Mouse (Mus musculus) layer of hippocampus, adult 11-12 months (tissue): ENCODE results near the gene Clta.
"Not testable (repeated sequence)": the region's sequence is repeated elsewhere in the genome, so short reads cannot be mapped to it uniquely, and the experiment has no call there.

Source experiments
- DNase-seq: peaks from one replicate; pipeline ENCODE4 v3.0.0; 2022; ENCODE audit warnings: low spot score

Gene Clta

GRCm38 (mm10) chr4:44025570-44025969, 21.3 kb downstream of the Clta start:
- no peak for DNase-seq

- DNase-seq, result peak; percentile 75
Measured at GRCm38 (mm10) chr4:44028303-44029135, 24.3 kb downstream of the Clta start.

- DNase-seq, result peak; percentile 27
Measured at GRCm38 (mm10) chr4:44029661-44030066, 25.4 kb downstream of the Clta start.

- DNase-seq, result peak; percentile 43
Measured at GRCm38 (mm10) chr4:44031521-44031920, 27.3 kb downstream of the Clta start.

- DNase-seq, result no peak
Measured at GRCm38 (mm10) chr4:44036455-44036854, 32.2 kb downstream of the Clta start.

- DNase-seq, result no peak
Measured at GRCm38 (mm10) chr4:44040802-44041201, 36.5 kb downstream of the Clta start.

GRCm38 (mm10) chr4:44042429-44042828, 38.2 kb downstream of the Clta start:
- no peak for DNase-seq

GRCm38 (mm10) chr4:44043182-44043581, 38.9 kb downstream of the Clta start:
- not testable (repeated sequence) for DNase-seq

- no peak for DNase-seq
Measured at GRCm38 (mm10) chr4:44044685-44045356, 40.6 kb downstream of the Clta start.

GRCm38 (mm10) chr4:44046066-44046465, 41.8 kb downstream of the Clta start:
- no peak for DNase-seq

GRCm38 (mm10) chr4:44049812-44050211, 45.6 kb downstream of the Clta start:
- DNase-seq, result no peak

- no peak for DNase-seq
Measured at GRCm38 (mm10) chr4:44059674-44060073, 55.4 kb downstream of the Clta start.

- no peak for DNase-seq
Measured at GRCm38 (mm10) chr4:44062062-44062461, 57.8 kb downstream of the Clta start.

- DNase-seq, result no peak
Measured at GRCm38 (mm10) chr4:44062816-44063215, 58.6 kb downstream of the Clta start.

GRCm38 (mm10) chr4:44065355-44066025, 61.2 kb downstream of the Clta start:
- peak; percentile 93 for DNase-seq

GRCm38 (mm10) chr4:44066891-44067290, 62.6 kb downstream of the Clta start:
- DNase-seq, result no peak

- no peak for DNase-seq
Measured at GRCm38 (mm10) chr4:44068736-44069135, 64.5 kb downstream of the Clta start.

- no peak for DNase-seq
Measured at GRCm38 (mm10) chr4:44069411-44069810, 65.2 kb downstream of the Clta start.

GRCm38 (mm10) chr4:44070641-44071040, 66.4 kb downstream of the Clta start:
- DNase-seq, result no peak

- DNase-seq, result no peak
Measured at GRCm38 (mm10) chr4:44071741-44072145, 67.5 kb downstream of the Clta start.

GRCm38 (mm10) chr4:44072146-44072872, 68.1 kb downstream of the Clta start:
- DNase-seq, result peak; percentile 89

- no peak for DNase-seq
Measured at GRCm38 (mm10) chr4:44072873-44073441, 68.7 kb downstream of the Clta start.
